Mouse (Mus musculus): ENCODE results near the gene Gm43552.
"Not testable (repeated sequence)": the region's sequence is repeated elsewhere in the genome, so short reads cannot be mapped to it uniquely, and the experiment has no call there.

The Gm43552 gene

GRCm38 (mm10) chr5:65491767-65492715 lies 592 bp downstream of the Gm43552 start:
- DNase-seq: peak; percentile 55 to 79

- peak in 1 of 2 experiments; percentile 43 for DNase-seq
Measured at GRCm38 (mm10) chr5:65489830-65490229, 2.8 kb downstream of the Gm43552 start.

GRCm38 (mm10) chr5:65488725-65489124 lies 3.9 kb downstream of the Gm43552 start:
- peak; percentile 27 to 48 for DNase-seq

- DNase-seq: no peak
Measured at GRCm38 (mm10) chr5:65487381-65487780, 5.3 kb downstream of the Gm43552 start.

GRCm38 (mm10) chr5:65486514-65486913 lies 6.1 kb downstream of the Gm43552 start:
- no peak for DNase-seq

- no peak for DNase-seq
Measured at GRCm38 (mm10) chr5:65482996-65483395, 9.6 kb downstream of the Gm43552 start.

- no peak for DNase-seq
Measured at GRCm38 (mm10) chr5:65480511-65480910, 12.1 kb downstream of the Gm43552 start.

GRCm38 (mm10) chr5:65479681-65480445 lies 12.8 kb downstream of the Gm43552 start:
- DNase-seq: no peak

- peak; percentile 38 to 54 for DNase-seq
Measured at GRCm38 (mm10) chr5:65478224-65478623, 14.4 kb downstream of the Gm43552 start.

GRCm38 (mm10) chr5:65476739-65477138 lies 15.9 kb downstream of the Gm43552 start:
- DNase-seq: not testable (repeated sequence)

GRCm38 (mm10) chr5:65475806-65476205 lies 16.8 kb downstream of the Gm43552 start:
- DNase-seq: peak; percentile 28 to 46

- DNase-seq: no peak
Measured at GRCm38 (mm10) chr5:65469766-65470165, 22.9 kb downstream of the Gm43552 start.

- no peak for DNase-seq
Measured at GRCm38 (mm10) chr5:65466911-65467310, 25.7 kb downstream of the Gm43552 start.

GRCm38 (mm10) chr5:65460361-65460760 lies 32.3 kb downstream of the Gm43552 start:
- DNase-seq: no peak

GRCm38 (mm10) chr5:65459454-65459853 lies 33.2 kb downstream of the Gm43552 start:
- DNase-seq: no peak

- DNase-seq: no peak
Measured at GRCm38 (mm10) chr5:65457846-65458245, 34.8 kb downstream of the Gm43552 start.

- no peak for DNase-seq
Measured at GRCm38 (mm10) chr5:65457086-65457827, 35.4 kb downstream of the Gm43552 start.

- no peak for DNase-seq
Measured at GRCm38 (mm10) chr5:65454771-65455170, 37.9 kb downstream of the Gm43552 start.

GRCm38 (mm10) chr5:65448941-65449340 lies 43.7 kb downstream of the Gm43552 start:
- DNase-seq: no peak

- no peak for DNase-seq
Measured at GRCm38 (mm10) chr5:65447826-65448225, 44.8 kb downstream of the Gm43552 start.

- DNase-seq: peak in 1 of 2 experiments; percentile 21
Measured at GRCm38 (mm10) chr5:65446756-65447155, 45.9 kb downstream of the Gm43552 start.

- DNase-seq: no peak
Measured at GRCm38 (mm10) chr5:65444981-65445380, 47.7 kb downstream of the Gm43552 start.

GRCm38 (mm10) chr5:65438041-65438440 lies 54.6 kb downstream of the Gm43552 start:
- DNase-seq: no peak
